Mouse (Mus musculus): Measurements from ENCODE around the gene Trio.

DNA sequence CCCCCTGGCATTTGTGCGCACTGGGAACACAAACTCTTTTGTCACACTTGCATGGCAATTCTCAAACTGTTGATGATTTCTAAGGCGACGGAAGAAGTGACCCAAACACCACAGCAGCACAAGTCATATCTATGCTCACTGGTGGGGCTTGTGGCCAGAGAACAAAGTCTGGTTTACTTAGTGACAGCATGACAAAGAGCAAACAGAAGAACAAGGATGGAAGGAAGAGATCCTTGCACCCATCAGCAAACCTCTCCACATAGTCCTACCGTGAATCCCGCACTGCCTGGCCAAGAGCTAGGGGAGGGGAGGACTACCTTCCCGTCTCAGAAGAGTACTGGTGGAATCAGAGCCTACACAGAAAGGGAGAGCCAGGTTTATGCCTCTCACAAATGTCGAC, 115.5 kb downstream of the Trio start:
- TF ChIP-seq EP300 (IDR thresholded peaks at IDR 0.05; ENCODE audit: low read depth): no peak
- TF ChIP-seq CTCF (IDR thresholded peaks at IDR 0.05; ENCODE audit: low read depth): no peak

Data from liver, postnatal 0 days (tissue).